Mouse (Mus musculus) liver, adult 2 months (tissue): ENCODE results near the gene Cdkn1a.

Experiments
- CTCF ChIP-seq: fragments of 200-500 bp; IDR thresholded peaks from 2 replicates; pipeline ENCODE4 v1.5.1; 2011; ENCODE audit warnings: low read depth, low read length, control low read depth
- POLR2A ChIP-seq: fragments of 200-500 bp; IDR thresholded peaks from 2 replicates; pipeline ENCODE4 v1.6.1; 2011; ENCODE audit warnings: low read length, control low read depth; ENCODE audit not compliant: insufficient read depth; ENCODE audit errors: extremely low read depth

DNA sequence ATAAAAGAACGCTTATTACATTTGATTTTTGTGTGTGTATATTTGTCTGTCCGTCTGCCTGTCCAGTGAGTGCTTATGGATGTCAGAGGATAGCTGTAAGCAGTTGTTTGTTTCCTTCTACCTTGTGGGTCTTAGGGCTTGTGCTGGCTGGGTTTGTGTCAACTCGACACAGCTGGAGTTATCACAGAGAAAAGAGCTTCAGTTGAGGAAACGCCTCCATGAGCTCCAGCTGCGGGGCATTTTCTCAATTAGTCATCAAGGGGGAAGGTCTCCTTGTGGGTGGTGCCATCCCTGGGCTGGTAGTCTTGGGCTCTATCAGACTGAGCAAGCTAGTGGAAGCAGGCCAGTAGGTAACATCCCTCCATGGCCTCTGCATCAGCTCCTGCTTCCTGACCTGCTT is 22.9 kb upstream of the Cdkn1a start:
- TF ChIP-seq CTCF, result no peak
- no peak for TF ChIP-seq POLR2A
